Mouse (Mus musculus) MEL (cell line): ENCODE measurements around the gene Mea1.

Source experiments
- CHD1 ChIP-seq: IDR thresholded peaks from 2 replicates; pipeline ENCODE4 v1.6.1; 2012; ENCODE audit warnings: low read depth, mild to moderate bottlenecking, inconsistent platforms, low read length, improper control_type of control experiment
- CHD2 ChIP-seq: IDR thresholded peaks from 2 replicates; pipeline ENCODE4 v1.6.1; 2011; ENCODE audit warnings: low read length, improper control_type of control experiment
- CTCF ChIP-seq, 3 experiments: IDR thresholded peaks in 2 of 3; conservative IDR thresholded peaks in 1 of 3; 2 replicates each; pipeline ENCODE4 v1.5.1; 2011 to 2012; ENCODE audit warnings: low read length in 3 of 3, low read depth in 2 of 3, mild to moderate bottlenecking in 2 of 3, improper control_type of control experiment in 1 of 3, inconsistent platforms in 1 of 3, mixed read lengths in 1 of 3, moderate library complexity in 1 of 3; ENCODE audit not compliant: control insufficient read depth in 1 of 3, insufficient read depth in 1 of 3, poor library complexity in 1 of 3, severe bottlenecking in 1 of 3
- EP300 ChIP-seq, 2 experiments: IDR thresholded peaks; 2 replicates each; pipeline ENCODE4 v1.6.1; 2011; ENCODE audit warnings: improper control_type of control experiment in 2 of 2, low read length in 2 of 2, low read depth in 1 of 2, mild to moderate bottlenecking in 1 of 2
- ETS1 ChIP-seq: IDR thresholded peaks from 2 replicates; pipeline ENCODE4 v1.6.1; 2012; ENCODE audit warnings: low read depth, mild to moderate bottlenecking, inconsistent platforms, low read length, improper control_type of control experiment, moderate library complexity
- HCFC1 ChIP-seq: IDR thresholded peaks from 2 replicates; pipeline ENCODE4 v1.6.1; 2012; ENCODE audit warnings: low read depth, mild to moderate bottlenecking, inconsistent platforms, low read length, improper control_type of control experiment, moderate library complexity
- JUND ChIP-seq: IDR thresholded peaks from 2 replicates; pipeline ENCODE4 v1.6.1; 2011; ENCODE audit warnings: low read depth, mild to moderate bottlenecking, improper control_type of control experiment, low read length
- MAFK ChIP-seq: IDR thresholded peaks from 2 replicates; pipeline ENCODE4 v1.6.1; 2011; ENCODE audit warnings: low read depth, mild to moderate bottlenecking, low read length, improper control_type of control experiment, borderline replicate concordance
- MAX ChIP-seq: IDR thresholded peaks from 2 replicates; pipeline ENCODE4 v1.6.1; 2011; ENCODE audit warnings: low read length, improper control_type of control experiment
- POLR2A ChIP-seq, 2 experiments: IDR thresholded peaks; 2 replicates each; pipeline ENCODE4 v1.6.1; 2011 to 2012; ENCODE audit warnings: low read length in 2 of 2, mild to moderate bottlenecking in 2 of 2, control low read depth in 1 of 2, improper control_type of control experiment in 1 of 2, low read depth in 1 of 2, moderate library complexity in 1 of 2; ENCODE audit not compliant: control insufficient read depth in 1 of 2, insufficient read depth in 1 of 2, poor library complexity in 1 of 2
- POLR2AphosphoS2 ChIP-seq: IDR thresholded peaks from 2 replicates; pipeline ENCODE4 v1.6.1; 2011; ENCODE audit warnings: low read length, improper control_type of control experiment
- RCOR1 ChIP-seq: IDR thresholded peaks from 2 replicates; pipeline ENCODE4 v1.6.1; 2012; ENCODE audit warnings: low read depth, mild to moderate bottlenecking, inconsistent platforms, low read length, improper control_type of control experiment
- TBP ChIP-seq: IDR thresholded peaks from 2 replicates; pipeline ENCODE4 v1.8.0; 2011; ENCODE audit warnings: low read depth, low read length, improper control_type of control experiment
- ZC3H11A ChIP-seq: IDR thresholded peaks from 2 replicates; pipeline ENCODE4 v1.6.1; 2012; ENCODE audit warnings: low read depth, mild to moderate bottlenecking, inconsistent platforms, low read length, improper control_type of control experiment

- TF ChIP-seq CTCF (IDR thresholded peaks at IDR 0.05 in 2 of 3, conservative IDR thresholded peaks at IDR 0.05 in 1 of 3; ENCODE audit: control insufficient read depth in 1 of 3, insufficient read depth in 1 of 3, low read depth in 2 of 3, low read length in 3 of 3, poor library complexity in 1 of 3, severe bottlenecking in 1 of 3) (0 out of 6 replicates have a peak, but pooled peaks of 1 of the 3 experiments have one; percentile 1), POLR2A (IDR thresholded peaks at IDR 0.05; ENCODE audit: control insufficient read depth in 1 of 2, insufficient read depth in 1 of 2, low read depth in 1 of 2, low read length in 2 of 2, poor library complexity in 1 of 2) (peak; percentile 69 to 83), CHD1 (peak; percentile 53; the same call in 1 of the 2 replicates), JUND (no peak), EP300 (IDR thresholded peaks at IDR 0.05; ENCODE audit: low read depth in 1 of 2, low read length in 2 of 2) (no peak), MAX (peak; percentile 52), HCFC1 (peak; percentile 59; the same call in 1 of the 2 replicates), ETS1 (no peak), RCOR1 (0 out of 2 replicates have a peak, but pooled peaks have one; percentile 5), ZC3H11A (no peak), POLR2AphosphoS2 (peak; percentile 71), TBP (peak; percentile 42; the same call in 1 of the 2 replicates), CHD2 (no peak), MAFK (no peak)
These were observed 28.2 kb upstream of the Mea1 start, which contains the start of gene Cul7 for GRCm38 (mm10) chr17:46650232-46651031.
